Mouse (Mus musculus) CD4-positive, CD25-positive, alpha-beta regulatory T cell, adult 2 months (primary cell): ENCODE measurements at regions not wholly inside any gene's neighbourhood (a gene's known extent, or its start where the extent isn't known, plus 50 kb on each side); places are given as distances from the start of the nearest gene placed in this dataset.

Experiments
- DNase-seq: peaks from one replicate; pipeline ENCODE4 v3.0.0-alpha.2; 2012; ENCODE audit warnings: low read depth, low spot score

- no peak for DNase-seq
Observed at GRCm38 (mm10) chr7:142835319-142835718, 92.1 kb upstream of the Ins2 start.

- no peak for DNase-seq
Observed at GRCm38 (mm10) chr7:142830969-142831673, 87.9 kb upstream of the Ins2 start.

DNA sequence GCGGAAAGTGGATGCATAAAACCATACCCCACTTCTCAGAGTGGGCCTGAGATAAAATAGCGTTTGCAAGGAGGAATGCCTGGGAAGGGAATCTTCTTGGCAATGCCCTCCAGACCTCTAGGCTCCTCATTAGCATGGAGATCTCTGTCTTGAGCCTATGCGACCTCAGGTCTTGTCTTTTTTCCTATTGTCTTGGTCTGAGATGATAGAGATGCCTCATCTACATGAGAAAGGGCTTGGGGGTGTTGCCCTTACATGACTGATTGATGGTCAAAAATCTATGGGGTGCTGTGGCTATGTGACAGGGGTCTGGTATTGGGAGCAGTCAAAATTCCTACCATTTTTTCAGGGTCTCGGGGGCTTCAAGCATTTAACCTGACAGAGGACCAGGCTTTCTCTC is 67.5 kb upstream of the Ins2 start:
- no peak for DNase-seq

- peak; percentile 54 for DNase-seq
Observed at GRCm38 (mm10) chr7:142799424-142799823, 56.2 kb upstream of the Ins2 start.

- DNase-seq = peak; percentile 3
Observed at GRCm38 (mm10) chr7:142794481-142794880, 51.3 kb upstream of the Ins2 start.
